Mouse (Mus musculus) C2C12 (cell line): Measurements from ENCODE around the gene March6. TPM values are rescaled to one million over a fixed set of nuclear protein-coding genes. Genes with fewer than 3 reads are reported as not detected.

Experiments used
- H3K27me3 ChIP-seq: one replicate; pipeline ENCODE4 v1.6.1; 2011; ENCODE audit not compliant: control insufficient read depth, insufficient read depth, insufficient read length
- H3K36me3 ChIP-seq: one replicate; pipeline ENCODE4 v1.6.1; 2011; ENCODE audit not compliant: control insufficient read depth, insufficient read depth
- H3K4me3 ChIP-seq: one replicate; pipeline ENCODE4 v1.5.1; 2011; ENCODE audit warnings: mild to moderate bottlenecking, control low read depth; ENCODE audit not compliant: poor library complexity, insufficient read depth, severe bottlenecking
- H3K79me2 ChIP-seq: one replicate; pipeline ENCODE4 v1.6.1; 2011; ENCODE audit not compliant: control insufficient read depth, insufficient read depth
- H3K79me3 ChIP-seq: one replicate; pipeline ENCODE4 v1.6.1; 2011; ENCODE audit warnings: low read depth, control low read depth
- H3ac ChIP-seq: one replicate; pipeline ENCODE3; 2011; ENCODE audit warnings: low read depth; ENCODE audit not compliant: control insufficient read depth, insufficient read length
- CEBPB ChIP-seq: IDR thresholded peaks from one replicate; pipeline ENCODE4 v1.6.1; 2011; ENCODE audit warnings: low read depth, mild to moderate bottlenecking, control low read depth, moderate library complexity
- CTCF ChIP-seq: IDR thresholded peaks from one replicate; pipeline ENCODE4 v1.5.1; 2011; ENCODE audit not compliant: control insufficient read depth, insufficient read depth, insufficient read length
- FOSL1 ChIP-seq: IDR thresholded peaks from one replicate; pipeline ENCODE4 v1.8.0; 2011; ENCODE audit warnings: mild to moderate bottlenecking, low read length; ENCODE audit not compliant: poor library complexity, insufficient read depth, severe bottlenecking
- MAX ChIP-seq: IDR thresholded peaks from one replicate; pipeline ENCODE4 v1.6.1; 2011; ENCODE audit warnings: mild to moderate bottlenecking, control low read depth
- MYOD1 ChIP-seq: IDR thresholded peaks from one replicate; pipeline ENCODE4 v1.6.1; 2011; ENCODE audit warnings: low read depth; ENCODE audit not compliant: control insufficient read depth, insufficient read length
- MYOG ChIP-seq: IDR thresholded peaks from one replicate; pipeline ENCODE4 v1.6.1; 2011; ENCODE audit not compliant: control insufficient read depth, insufficient read length; ENCODE audit errors: extremely low read depth
- USF1 ChIP-seq: IDR thresholded peaks from one replicate; pipeline ENCODE4 v1.6.1; 2011; ENCODE audit warnings: low read depth, mild to moderate bottlenecking, control low read depth, moderate library complexity
- polyA plus RNA-seq: library from polyadenylated mRNA; unstranded; fragments of >200 nt; fragmentation: generic; extraction: Trizol; gene quantifications from one replicate; pipeline ENCODE4 v1.2.1, GENCODE M21; 2012; ENCODE audit warnings: missing spikeins

The March6 gene
- polyA plus RNA-seq, 1 experiment, result 22.5 TPM

- TF ChIP-seq CEBPB (no peak), CTCF (no peak), MYOD1 (no peak), FOSL1 (no peak), MAX (no peak), MYOG (no peak), USF1 (no peak)
- Histone ChIP-seq H3K79me3 (no peaks in the 10 kb centered on the region), H3ac (no peak overlapping the region)
Measured at GRCm38 (mm10) chr15:31412436-31412835, 118.4 kb downstream of the March6 start.

GRCm38 (mm10) chr15:31407490-31407889 lies 123.4 kb downstream of the March6 start:
- Histone ChIP-seq H3K79me3 (no peaks in the 10 kb centered on the region), H3K36me3 (no peaks in the 10 kb centered on the region)

More at GRCm38 (mm10) chr15:31412436-31412835, 118.4 kb downstream of the March6 start:
- H3K79me2 ChIP-seq, result no peaks in the 10 kb centered on the region
- H3K4me3 ChIP-seq, result no peak overlapping the region
- no peaks in the 10 kb centered on the region for H3K27me3 ChIP-seq
- no peaks in the 10 kb centered on the region for H3K36me3 ChIP-seq

GRCm38 (mm10) chr15:31406881-31407280 lies 124.0 kb downstream of the March6 start:
- H3K79me2 ChIP-seq, result no peaks in the 10 kb centered on the region
- no peaks in the 10 kb centered on the region for H3K79me3 ChIP-seq
- TF ChIP-seq USF1 (no peak), FOSL1 (no peak), CEBPB (no peak)
- no peak overlapping the region for H3K4me3 ChIP-seq
- H3K36me3 ChIP-seq, result no peaks in the 10 kb centered on the region
- no peaks in the 10 kb centered on the region for H3K27me3 ChIP-seq
- no peak overlapping the region for H3ac ChIP-seq

More at GRCm38 (mm10) chr15:31407490-31407889, 123.4 kb downstream of the March6 start:
- Histone ChIP-seq H3K79me2 (no peaks in the 10 kb centered on the region), H3ac (no peak overlapping the region), H3K27me3 (no peaks in the 10 kb centered on the region), H3K4me3 (no peak overlapping the region)
- TF ChIP-seq MAX (no peak), MYOD1 (no peak), CEBPB (no peak), CTCF (no peak), MYOG (no peak), USF1 (no peak), FOSL1 (no peak)

Other genes starting within 250 kb of the March6 start
- gene Ankrd33b, start 163.3 kb downstream of the March6 start, polyA plus RNA-seq, result 6.1 TPM
- 3.7 TPM for gene Ropn1l, start 77.3 kb downstream of the March6 start, polyA plus RNA-seq
- 5.3 TPM for gene Cmbl, start 34.3 kb upstream of the March6 start, polyA plus RNA-seq
- gene Cct5, start 70.8 kb upstream of the March6 start, polyA plus RNA-seq, result 619 TPM
- 34.0 TPM for gene Fam173b, start 70.8 kb upstream of the March6 start, polyA plus RNA-seq